Mouse (Mus musculus) ES-E14 (cell line): ENCODE results near the gene Morc1.

Experiments used
- CHD2 ChIP-seq: IDR thresholded peaks from 2 replicates; pipeline ENCODE4 v1.6.1; 2014; ENCODE audit warnings: mild to moderate bottlenecking, low read depth, low read length, inconsistent platforms
- HCFC1 ChIP-seq: IDR thresholded peaks from 2 replicates; pipeline ENCODE4 v1.6.1; 2012; ENCODE audit warnings: low read length, inconsistent platforms, borderline replicate concordance; ENCODE audit not compliant: insufficient read depth
- MAFK ChIP-seq: IDR thresholded peaks from 2 replicates; pipeline ENCODE4 v1.6.1; 2014; ENCODE audit warnings: mild to moderate bottlenecking, low read depth, low read length, inconsistent platforms; ENCODE audit not compliant: insufficient read depth
- ZNF384 ChIP-seq: IDR thresholded peaks from 2 replicates; pipeline ENCODE4 v1.6.1; 2012; ENCODE audit warnings: low read depth, low read length, inconsistent platforms

DNA sequence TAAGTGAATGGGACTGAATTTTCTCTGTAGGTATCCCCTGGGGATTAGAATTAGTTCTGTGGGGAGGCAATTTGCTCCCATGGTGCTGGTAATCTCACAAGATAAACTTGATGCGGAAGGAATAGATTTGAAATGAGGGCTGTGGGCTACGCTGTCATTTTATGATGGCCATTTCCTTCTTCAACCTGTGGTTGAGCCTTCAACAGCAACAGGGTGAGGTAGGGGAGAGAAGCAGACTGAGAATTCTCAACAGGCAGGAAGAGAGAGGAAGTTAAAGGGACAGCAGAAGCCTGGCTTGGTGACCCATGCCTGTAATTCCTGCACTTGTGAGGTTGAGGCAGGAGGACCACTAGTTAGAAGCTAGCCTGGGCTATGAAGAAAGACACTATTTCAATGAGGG, 12.0 kb upstream of the Morc1 start:
- TF ChIP-seq HCFC1, result no peak
- TF ChIP-seq MAFK, result no peak
- TF ChIP-seq CHD2, result no peak
- no peak for TF ChIP-seq ZNF384
